Mouse (Mus musculus) MEL (cell line): ENCODE data around the gene Gm20388. TPM values are rescaled to one million over a fixed set of nuclear protein-coding genes. Genes with fewer than 3 reads are reported as not detected.

ENCODE experiments used
- DNase-seq: peaks from one replicate; pipeline ENCODE4 v3.0.0; 2011; ENCODE audit warnings: low read depth, low spot score
- H3K27ac ChIP-seq: 2 replicates; pipeline ENCODE4 v1.5.1; 2012; ENCODE audit warnings: low read depth, mild to moderate bottlenecking, control low read depth, low read length, moderate library complexity; ENCODE audit not compliant: control insufficient read depth
- H3K27me3 ChIP-seq, 2 experiments: fragments of 150-350 bp in 1 of 2; sonication (generic) in 1 of 2; 2 replicates each; pipeline ENCODE4 v1.6.1; 2012; ENCODE audit warnings: low read length in 2 of 2, mild to moderate bottlenecking in 2 of 2, improper control_type of control experiment in 1 of 2, moderate library complexity in 1 of 2; ENCODE audit not compliant: insufficient read depth in 2 of 2, control insufficient read depth in 1 of 2
- H3K36me3 ChIP-seq, 2 experiments: 2 replicates each; pipeline ENCODE4 v1.6.1; 2012 to 2014; ENCODE audit warnings: low read length in 2 of 2, improper control_type of control experiment in 1 of 2, inconsistent platforms in 1 of 2, mild to moderate bottlenecking in 1 of 2; ENCODE audit not compliant: insufficient read depth in 2 of 2, control insufficient read depth in 1 of 2
- H3K4me1 ChIP-seq, 2 experiments: fragments of 150-350 bp in 1 of 2; sonication (generic) in 1 of 2; 2 replicates each; pipeline ENCODE4 v1.6.1; 2012; ENCODE audit warnings: low read length in 2 of 2, improper control_type of control experiment in 1 of 2, mild to moderate bottlenecking in 1 of 2; ENCODE audit not compliant: insufficient read depth in 2 of 2, control insufficient read depth in 1 of 2
- H3K4me3 ChIP-seq, 2 experiments: fragments of 150-350 bp in 1 of 2; sonication (generic) in 1 of 2; 2 replicates each; pipeline ENCODE4 v1.5.1; 2012; ENCODE audit warnings: low read depth in 2 of 2, low read length in 2 of 2, mild to moderate bottlenecking in 2 of 2, moderate library complexity in 2 of 2, control low read depth in 1 of 2, improper control_type of control experiment in 1 of 2; ENCODE audit not compliant: control insufficient read depth in 1 of 2, insufficient read depth in 1 of 2
- H3K79me2 ChIP-seq: 2 replicates; pipeline ENCODE4 v1.6.1; 2012; ENCODE audit warnings: mild to moderate bottlenecking, low read length, moderate library complexity; ENCODE audit not compliant: control insufficient read depth, poor library complexity, insufficient read depth
- H3K9ac ChIP-seq: 2 replicates; pipeline ENCODE4 v1.6.1; 2012; ENCODE audit warnings: low read depth, mild to moderate bottlenecking, control low read depth, low read length, moderate library complexity; ENCODE audit not compliant: control insufficient read depth, poor library complexity, severe bottlenecking
- H3K9me3 ChIP-seq: fragments of 150-350 bp; sonication (generic); replicated peaks from 2 replicates; pipeline ENCODE4 v1.6.1; 2012; ENCODE audit warnings: mild to moderate bottlenecking, low read length, improper control_type of control experiment, moderate library complexity; ENCODE audit not compliant: insufficient read depth
- CHD2 ChIP-seq: IDR thresholded peaks from 2 replicates; pipeline ENCODE4 v1.6.1; 2011; ENCODE audit warnings: low read length, improper control_type of control experiment
- CTCF ChIP-seq, 3 experiments: IDR thresholded peaks in 2 of 3; conservative IDR thresholded peaks in 1 of 3; 2 replicates each; pipeline ENCODE4 v1.5.1; 2011 to 2012; ENCODE audit warnings: low read length in 3 of 3, low read depth in 2 of 3, mild to moderate bottlenecking in 2 of 3, improper control_type of control experiment in 1 of 3, inconsistent platforms in 1 of 3, mixed read lengths in 1 of 3, moderate library complexity in 1 of 3; ENCODE audit not compliant: control insufficient read depth in 1 of 3, insufficient read depth in 1 of 3, poor library complexity in 1 of 3, severe bottlenecking in 1 of 3
- ELF1 ChIP-seq: IDR thresholded peaks from 2 replicates; pipeline ENCODE4 v1.6.1; 2014; ENCODE audit warnings: low read depth, mild to moderate bottlenecking, inconsistent platforms, low read length, improper control_type of control experiment, moderate library complexity
- EP300 ChIP-seq, 2 experiments: IDR thresholded peaks; 2 replicates each; pipeline ENCODE4 v1.6.1; 2011; ENCODE audit warnings: improper control_type of control experiment in 2 of 2, low read length in 2 of 2, low read depth in 1 of 2, mild to moderate bottlenecking in 1 of 2
- ETS1 ChIP-seq: IDR thresholded peaks from 2 replicates; pipeline ENCODE4 v1.6.1; 2012; ENCODE audit warnings: low read depth, mild to moderate bottlenecking, inconsistent platforms, low read length, improper control_type of control experiment, moderate library complexity
- GABPA ChIP-seq: IDR thresholded peaks from 2 replicates; pipeline ENCODE4 v1.6.1; 2012; ENCODE audit warnings: low read depth, mild to moderate bottlenecking, inconsistent platforms, low read length, improper control_type of control experiment, moderate library complexity
- HCFC1 ChIP-seq: IDR thresholded peaks from 2 replicates; pipeline ENCODE4 v1.6.1; 2012; ENCODE audit warnings: low read depth, mild to moderate bottlenecking, inconsistent platforms, low read length, improper control_type of control experiment, moderate library complexity
- MAX ChIP-seq: IDR thresholded peaks from 2 replicates; pipeline ENCODE4 v1.6.1; 2011; ENCODE audit warnings: low read length, improper control_type of control experiment
- MAZ ChIP-seq: IDR thresholded peaks from 2 replicates; pipeline ENCODE4 v1.6.1; 2012; ENCODE audit warnings: low read depth, mild to moderate bottlenecking, inconsistent platforms, low read length, improper control_type of control experiment
- MEF2A ChIP-seq: IDR thresholded peaks from 2 replicates; pipeline ENCODE4 v1.6.1; 2014; ENCODE audit warnings: low read depth, mild to moderate bottlenecking, inconsistent platforms, low read length, improper control_type of control experiment; ENCODE audit not compliant: poor library complexity, insufficient replicate concordance, severe bottlenecking; ENCODE audit errors: extremely low read depth
- MXI1 ChIP-seq: IDR thresholded peaks from 2 replicates; pipeline ENCODE4 v1.6.1; 2011; ENCODE audit warnings: mild to moderate bottlenecking, low read depth, low read length, improper control_type of control experiment
- MYC ChIP-seq: IDR thresholded peaks from 2 replicates; pipeline ENCODE4 v1.6.1; 2011; ENCODE audit warnings: low read depth, mild to moderate bottlenecking, low read length, improper control_type of control experiment, moderate library complexity
- NRF1 ChIP-seq: IDR thresholded peaks from 2 replicates; pipeline ENCODE4 v1.6.1; 2014; ENCODE audit warnings: low read depth, mild to moderate bottlenecking, inconsistent platforms, low read length, improper control_type of control experiment, moderate library complexity; ENCODE audit not compliant: poor library complexity, insufficient read depth, severe bottlenecking
- POLR2A ChIP-seq, 2 experiments: IDR thresholded peaks; 2 replicates each; pipeline ENCODE4 v1.6.1; 2011 to 2012; ENCODE audit warnings: low read length in 2 of 2, mild to moderate bottlenecking in 2 of 2, control low read depth in 1 of 2, improper control_type of control experiment in 1 of 2, low read depth in 1 of 2, moderate library complexity in 1 of 2; ENCODE audit not compliant: control insufficient read depth in 1 of 2, insufficient read depth in 1 of 2, poor library complexity in 1 of 2
- POLR2AphosphoS2 ChIP-seq: IDR thresholded peaks from 2 replicates; pipeline ENCODE4 v1.6.1; 2011; ENCODE audit warnings: low read length, improper control_type of control experiment
- RAD21 ChIP-seq: IDR thresholded peaks from 2 replicates; pipeline ENCODE4 v1.6.1; 2011; ENCODE audit warnings: mild to moderate bottlenecking, low read depth, low read length, improper control_type of control experiment
- RCOR1 ChIP-seq: IDR thresholded peaks from 2 replicates; pipeline ENCODE4 v1.6.1; 2012; ENCODE audit warnings: low read depth, mild to moderate bottlenecking, inconsistent platforms, low read length, improper control_type of control experiment
- SIN3A ChIP-seq: IDR thresholded peaks from 2 replicates; pipeline ENCODE4 v1.6.1; 2012; ENCODE audit warnings: low read length, improper control_type of control experiment, inconsistent platforms
- SMC3 ChIP-seq: IDR thresholded peaks from 2 replicates; pipeline ENCODE4 v1.6.1; 2011; ENCODE audit warnings: low read depth, low read length, improper control_type of control experiment
- TBP ChIP-seq: IDR thresholded peaks from 2 replicates; pipeline ENCODE4 v1.8.0; 2011; ENCODE audit warnings: low read depth, low read length, improper control_type of control experiment
- TCF12 ChIP-seq: IDR thresholded peaks from 2 replicates; pipeline ENCODE4 v1.6.1; 2014; ENCODE audit warnings: low read depth, mild to moderate bottlenecking, inconsistent platforms, low read length, improper control_type of control experiment, moderate library complexity
- UBTF ChIP-seq: IDR thresholded peaks from 2 replicates; pipeline ENCODE4 v1.6.1; 2012; ENCODE audit warnings: low read depth, mild to moderate bottlenecking, inconsistent platforms, low read length, improper control_type of control experiment, moderate library complexity, borderline replicate concordance; ENCODE audit not compliant: insufficient read depth
- USF2 ChIP-seq, 2 experiments: IDR thresholded peaks; 2 replicates each; pipeline ENCODE4 v1.6.1; 2011 to 2012; ENCODE audit warnings: improper control_type of control experiment in 2 of 2, low read length in 2 of 2, borderline replicate concordance in 1 of 2, inconsistent platforms in 1 of 2, low read depth in 1 of 2, mild to moderate bottlenecking in 1 of 2; ENCODE audit not compliant: insufficient read depth in 1 of 2
- ZC3H11A ChIP-seq: IDR thresholded peaks from 2 replicates; pipeline ENCODE4 v1.6.1; 2012; ENCODE audit warnings: low read depth, mild to moderate bottlenecking, inconsistent platforms, low read length, improper control_type of control experiment
- ZNF384 ChIP-seq: IDR thresholded peaks from 2 replicates; pipeline ENCODE4 v1.6.1; 2012; ENCODE audit warnings: low read depth, mild to moderate bottlenecking, inconsistent platforms, low read length, improper control_type of control experiment
- polyA plus RNA-seq, 2 experiments: library from polyadenylated mRNA; stranded (reverse) in 1 of 2; unstranded in 1 of 2; fragments of >175 nt in 1 of 2; fragments of >200 nt in 1 of 2; gene quantifications; 2 replicates each; pipeline versions ENCODE4 v1.2.1 to v1.2.4; 2012; ENCODE audit warnings: low replicate concordance in 2 of 2, low read depth in 1 of 2; ENCODE audit not compliant: insufficient read length in 2 of 2, insufficient read depth in 1 of 2, missing spikeins in 1 of 2
- total RNA-seq: library from RNA; depleted of rRNA; stranded (reverse); fragments of 300-350 nt; gene quantifications from 2 replicates; pipeline ENCODE4 v1.2.3, GENCODE M21; 2012

Gene Gm20388
- total and polyA plus RNA-seq, 3 experiments: 11.1 to 17.8 TPM; not detected in 1

- Histone ChIP-seq H3K36me3 (peaks cover 0 to 3% of the 10 kb centered on the region in 2 experiments; a peak in 2 of 4 replicates), H3K27ac (no peak overlapping the region), H3K9ac (no peak overlapping the region), H3K4me3 (no peak overlapping the region), H3K27me3 (no peaks in the 10 kb centered on the region), H3K9me3 (no peaks in the 10 kb centered on the region), H3K79me2 (no peaks in the 10 kb centered on the region), H3K4me1 (peaks cover 0 to 19% of the 10 kb centered on the region in 2 experiments; a peak in 3 of 4 replicates)
- TF ChIP-seq TCF12 (no peak), MYC (no peak), RCOR1 (no peak), POLR2AphosphoS2 (no peak), ZNF384 (no peak), MEF2A (no peak), USF2 (IDR thresholded peaks at IDR 0.05; ENCODE audit: borderline replicate concordance in 1 of 2, insufficient read depth in 1 of 2, low read depth in 1 of 2, low read length in 2 of 2) (no peak), CHD2 (no peak), GABPA (no peak), ZC3H11A (no peak), MXI1 (no peak), ETS1 (no peak), CTCF (IDR thresholded peaks at IDR 0.05 in 2 of 3, conservative IDR thresholded peaks at IDR 0.05 in 1 of 3; ENCODE audit: control insufficient read depth in 1 of 3, insufficient read depth in 1 of 3, low read depth in 2 of 3, low read length in 3 of 3, poor library complexity in 1 of 3, severe bottlenecking in 1 of 3) (no peak), EP300 (IDR thresholded peaks at IDR 0.05; ENCODE audit: low read depth in 1 of 2, low read length in 2 of 2) (no peak), SIN3A (no peak)
- DNase-seq: no peak
These were observed 2359.9 kb downstream of the Gm20388 start for GRCm38 (mm10) chr8:122270555-122270954.

- no peaks in the 10 kb centered on the region for H3K79me2 ChIP-seq
- peaks cover 0 to 22% of the 10 kb centered on the region in 2 experiments; a peak in 3 of 4 replicates for H3K4me1 ChIP-seq
- no peak overlapping the region for H3K27ac ChIP-seq
- peak; percentile 56 for TF ChIP-seq MXI1
- peak; percentile 71; the same call in 1 of the 2 replicates for TF ChIP-seq SIN3A
- 0 out of 2 replicates have a peak, but pooled peaks have one; percentile 27 for TF ChIP-seq NRF1
- peak; percentile 60; the same call in 1 of the 2 replicates for TF ChIP-seq MAZ
- TF ChIP-seq SMC3: peak; percentile 99
- peak; percentile 99 for TF ChIP-seq RAD21
- TF ChIP-seq POLR2A (IDR thresholded peaks at IDR 0.05; ENCODE audit: control insufficient read depth in 1 of 2, insufficient read depth in 1 of 2, low read depth in 1 of 2, low read length in 2 of 2, poor library complexity in 1 of 2): no peak
- TF ChIP-seq TCF12: 0 out of 2 replicates have a peak, but pooled peaks have one; percentile 27
- TF ChIP-seq HCFC1: 0 out of 2 replicates have a peak, but pooled peaks have one; percentile 21
- peak; percentile 96 to 99 (median 99) for TF ChIP-seq CTCF (IDR thresholded peaks at IDR 0.05 in 2 of 3, conservative IDR thresholded peaks at IDR 0.05 in 1 of 3; ENCODE audit: control insufficient read depth in 1 of 3, insufficient read depth in 1 of 3, low read depth in 2 of 3, low read length in 3 of 3, poor library complexity in 1 of 3, severe bottlenecking in 1 of 3)
- TF ChIP-seq MAX: peak; percentile 16; the same call in 1 of the 2 replicates
- TF ChIP-seq UBTF: no peak
- TF ChIP-seq RCOR1: no peak
- no peak for TF ChIP-seq GABPA
- TF ChIP-seq TBP: peak; percentile 33; the same call in 1 of the 2 replicates
- TF ChIP-seq ELF1: 0 out of 2 replicates have a peak, but pooled peaks have one; percentile 8
- TF ChIP-seq ZC3H11A: peak; percentile 99
- H3K9me3 ChIP-seq: no peaks in the 10 kb centered on the region
- H3K36me3 ChIP-seq: peaks cover 0 to 3% of the 10 kb centered on the region in 2 experiments; a peak in 2 of 4 replicates
- no peaks in the 10 kb centered on the region for H3K27me3 ChIP-seq
- H3K9ac ChIP-seq: no peak overlapping the region
- H3K4me3 ChIP-seq: no peak overlapping the region
- DNase-seq: peak; percentile 89
These were observed 2362.5 kb downstream of the Gm20388 start for GRCm38 (mm10) chr8:122273152-122273551.
